Mouse (Mus musculus): ENCODE results near the gene Ces2e. TPM values are rescaled to one million over a fixed set of nuclear protein-coding genes. Genes with fewer than 3 reads are reported as not detected.

Ces2e gene
- polyA plus RNA-seq, 1 experiment: 0.08 TPM

DNA sequence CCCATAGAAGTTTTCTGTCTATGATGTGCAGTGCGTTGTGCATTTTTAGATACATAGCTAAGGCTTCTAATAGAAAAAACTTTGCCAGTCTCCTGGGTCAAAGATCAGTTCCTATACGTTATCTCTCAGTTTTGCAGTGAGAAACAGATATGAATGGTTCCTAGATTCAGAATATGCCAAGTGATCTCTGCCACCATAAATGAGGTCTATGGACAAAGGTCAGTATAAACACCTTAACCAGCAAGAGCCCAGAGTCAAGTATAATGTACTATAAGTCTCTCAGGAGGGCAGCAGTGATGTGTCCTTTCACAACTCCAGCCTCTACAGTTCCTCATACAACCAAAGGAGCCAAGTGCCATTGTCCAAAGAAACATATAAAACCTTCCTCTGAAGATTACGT, 1.2 kb downstream of the Ces2e start:
- no peak for TF ChIP-seq CEBPB (IDR thresholded peaks at IDR 0.05; ENCODE audit: low read depth)
- TF ChIP-seq FOSL1 (IDR thresholded peaks at IDR 0.05; ENCODE audit: insufficient read depth, low read length, poor library complexity, severe bottlenecking): no peak
- Histone ChIP-seq H3K36me3 (ENCODE audit: control insufficient read depth, insufficient read depth) (no peaks in the 10 kb centered on the region), H3K79me3 (ENCODE audit: low read depth) (no peaks in the 10 kb centered on the region), H3ac (ENCODE audit: control insufficient read depth, insufficient read length, low read depth) (no peak overlapping the region), H3K4me3 (ENCODE audit: insufficient read depth, poor library complexity, severe bottlenecking) (no peak overlapping the region), H3K79me2 (ENCODE audit: control insufficient read depth, insufficient read depth) (no peaks in the 10 kb centered on the region), H3K27me3 (ENCODE audit: control insufficient read depth, insufficient read depth, insufficient read length) (no peaks in the 10 kb centered on the region)

DNA sequence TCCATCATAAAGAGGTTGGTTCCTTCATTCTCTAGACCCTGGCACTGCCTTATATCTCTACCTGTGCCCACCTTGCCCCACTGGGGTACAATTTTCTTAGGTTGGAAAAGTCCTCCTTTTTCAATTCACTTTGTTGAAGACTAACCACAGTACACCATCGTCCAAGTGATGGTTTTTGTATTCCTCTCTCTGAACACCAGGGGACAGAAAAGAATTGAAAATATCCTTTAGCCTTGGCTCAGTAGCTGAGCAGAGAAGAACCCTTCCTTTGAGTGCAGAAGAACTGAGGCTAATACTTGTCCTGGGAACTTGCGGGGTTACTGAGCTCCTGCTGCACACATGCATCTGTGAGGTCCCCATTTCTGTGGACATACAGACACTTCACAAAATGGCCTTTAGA, 18.6 kb downstream of the Ces2e start:
- Histone ChIP-seq H3K79me2 (ENCODE audit: control insufficient read depth, insufficient read depth) (no peaks in the 10 kb centered on the region), H3K79me3 (ENCODE audit: low read depth) (no peaks in the 10 kb centered on the region), H3K27me3 (ENCODE audit: control insufficient read depth, insufficient read depth, insufficient read length) (no peaks in the 10 kb centered on the region), H3K4me3 (ENCODE audit: insufficient read depth, poor library complexity, severe bottlenecking) (no peak overlapping the region), H3K36me3 (ENCODE audit: control insufficient read depth, insufficient read depth) (no peaks in the 10 kb centered on the region), H3ac (ENCODE audit: control insufficient read depth, insufficient read length, low read depth) (no peak overlapping the region)
- TF ChIP-seq FOSL1 (IDR thresholded peaks at IDR 0.05; ENCODE audit: insufficient read depth, low read length, poor library complexity, severe bottlenecking) (no peak), CEBPB (IDR thresholded peaks at IDR 0.05; ENCODE audit: low read depth) (no peak), MYOG (IDR thresholded peaks at IDR 0.05; ENCODE audit: control insufficient read depth, extremely low read depth, insufficient read length) (no peak), MAX (IDR thresholded peaks at IDR 0.05) (no peak), MYOD1 (IDR thresholded peaks at IDR 0.05; ENCODE audit: control insufficient read depth, insufficient read length, low read depth) (no peak), USF1 (IDR thresholded peaks at IDR 0.05; ENCODE audit: low read depth) (no peak), CTCF (IDR thresholded peaks at IDR 0.05; ENCODE audit: control insufficient read depth, insufficient read depth, insufficient read length) (no peak)

DNA sequence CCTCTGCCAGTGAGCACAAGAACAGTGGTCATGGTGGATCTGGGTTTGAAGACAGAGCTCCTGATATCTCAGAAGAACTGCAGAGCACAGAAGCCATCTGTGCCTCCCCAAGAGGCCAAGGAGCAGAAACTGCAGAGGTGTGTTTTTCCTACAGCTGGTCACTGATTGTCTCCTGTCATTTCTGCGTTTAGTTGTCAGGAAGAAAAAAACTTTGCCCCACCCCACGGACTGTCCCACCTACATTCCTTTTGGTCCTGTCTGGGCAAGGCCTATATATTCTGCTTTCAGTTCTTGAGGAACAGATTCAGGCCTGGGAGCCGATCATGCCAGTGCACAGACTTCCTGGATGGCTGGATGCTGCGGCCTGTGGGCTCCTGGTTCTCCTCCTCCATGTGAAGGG, 21.0 kb downstream of the Ces2e start, which contains the start of gene Ces2f:
Gene Ces2f (plus strand): TSS at position 301 of the 400 bp plus-strand sequence.
- Histone ChIP-seq H3ac (ENCODE audit: control insufficient read depth, insufficient read length, low read depth) (no peak within 1 kb of the TSS), H3K79me2 (ENCODE audit: control insufficient read depth, insufficient read depth) (no peaks in the 10 kb centered on the region)
- TF ChIP-seq FOSL1 (IDR thresholded peaks at IDR 0.05; ENCODE audit: insufficient read depth, low read length, poor library complexity, severe bottlenecking) (no peak), MAX (IDR thresholded peaks at IDR 0.05) (no peak), USF1 (IDR thresholded peaks at IDR 0.05; ENCODE audit: low read depth) (no peak), CEBPB (IDR thresholded peaks at IDR 0.05; ENCODE audit: low read depth) (no peak), MYOG (IDR thresholded peaks at IDR 0.05; ENCODE audit: control insufficient read depth, extremely low read depth, insufficient read length) (no peak), MYOD1 (IDR thresholded peaks at IDR 0.05; ENCODE audit: control insufficient read depth, insufficient read length, low read depth) (no peak), CTCF (IDR thresholded peaks at IDR 0.05; ENCODE audit: control insufficient read depth, insufficient read depth, insufficient read length) (no peak)

GRCm38 (mm10) chr8:104949031-104949430, 23.0 kb downstream of the Ces2e start:
- Histone ChIP-seq H3K79me2 (ENCODE audit: control insufficient read depth, insufficient read depth) (no peaks in the 10 kb centered on the region), H3K27me3 (ENCODE audit: control insufficient read depth, insufficient read depth, insufficient read length) (no peaks in the 10 kb centered on the region), H3K79me3 (ENCODE audit: low read depth) (no peaks in the 10 kb centered on the region), H3ac (ENCODE audit: control insufficient read depth, insufficient read length, low read depth) (no peak overlapping the region), H3K36me3 (ENCODE audit: control insufficient read depth, insufficient read depth) (no peaks in the 10 kb centered on the region), H3K4me3 (ENCODE audit: insufficient read depth, poor library complexity, severe bottlenecking) (no peak overlapping the region)
- TF ChIP-seq MYOD1 (IDR thresholded peaks at IDR 0.05; ENCODE audit: control insufficient read depth, insufficient read length, low read depth) (no peak), FOSL1 (IDR thresholded peaks at IDR 0.05; ENCODE audit: insufficient read depth, low read length, poor library complexity, severe bottlenecking) (no peak), CTCF (IDR thresholded peaks at IDR 0.05; ENCODE audit: control insufficient read depth, insufficient read depth, insufficient read length) (no peak), CEBPB (IDR thresholded peaks at IDR 0.05; ENCODE audit: low read depth) (no peak), MAX (IDR thresholded peaks at IDR 0.05) (no peak), USF1 (IDR thresholded peaks at IDR 0.05; ENCODE audit: low read depth) (no peak), MYOG (IDR thresholded peaks at IDR 0.05; ENCODE audit: control insufficient read depth, extremely low read depth, insufficient read length) (no peak)

More for the DNA sequence above, 21.0 kb downstream of the Ces2e start, which contains the start of gene Ces2f:
- Histone ChIP-seq H3K27me3 (ENCODE audit: control insufficient read depth, insufficient read depth, insufficient read length) (no peaks in the 10 kb centered on the region), H3K36me3 (ENCODE audit: control insufficient read depth, insufficient read depth) (no peaks in the 10 kb centered on the region), H3K4me3 (ENCODE audit: insufficient read depth, poor library complexity, severe bottlenecking) (no peak within 1 kb of the TSS), H3K79me3 (ENCODE audit: low read depth) (no peaks in the 10 kb centered on the region)

DNA sequence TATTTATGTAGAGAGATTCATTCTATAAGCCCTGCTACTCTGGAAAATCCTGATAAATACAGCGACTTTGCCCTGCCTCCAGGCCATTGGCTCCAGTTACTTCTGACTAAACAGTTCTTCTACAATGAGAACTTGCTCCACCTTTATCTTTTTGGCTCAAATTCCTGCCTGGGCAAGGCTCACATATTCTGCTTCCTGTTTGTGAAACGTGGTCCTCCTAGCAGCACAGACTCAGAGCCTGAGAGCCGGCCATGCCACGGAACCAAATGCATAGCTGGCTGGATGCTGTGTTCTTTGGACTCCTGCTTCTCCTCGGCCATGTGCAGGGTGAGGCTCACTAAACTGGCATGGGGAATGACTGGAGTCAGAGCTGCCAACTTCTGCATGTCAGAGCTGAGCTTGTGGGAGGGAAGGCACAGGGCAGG, 35.5 kb downstream of the Ces2e start, which contains the start of gene Ces2g:
Gene Ces2g (plus strand): TSS at position 182 of the 425 bp plus-strand sequence.
- H3K4me3 ChIP-seq (ENCODE audit: insufficient read depth, poor library complexity, severe bottlenecking): no peak within 1 kb of the TSS
- H3K79me3 ChIP-seq (ENCODE audit: low read depth): no peaks in the 10 kb centered on the region
- H3K36me3 ChIP-seq (ENCODE audit: control insufficient read depth, insufficient read depth): no peaks in the 10 kb centered on the region
- no peaks in the 10 kb centered on the region for H3K79me2 ChIP-seq (ENCODE audit: control insufficient read depth, insufficient read depth)
- H3ac ChIP-seq (ENCODE audit: control insufficient read depth, insufficient read length, low read depth): no peak within 1 kb of the TSS
- TF ChIP-seq MYOD1 (IDR thresholded peaks at IDR 0.05; ENCODE audit: control insufficient read depth, insufficient read length, low read depth) (no peak), USF1 (IDR thresholded peaks at IDR 0.05; ENCODE audit: low read depth) (no peak), CEBPB (IDR thresholded peaks at IDR 0.05; ENCODE audit: low read depth) (no peak), CTCF (IDR thresholded peaks at IDR 0.05; ENCODE audit: control insufficient read depth, insufficient read depth, insufficient read length) (no peak), MAX (IDR thresholded peaks at IDR 0.05) (no peak), MYOG (IDR thresholded peaks at IDR 0.05; ENCODE audit: control insufficient read depth, extremely low read depth, insufficient read length) (no peak), FOSL1 (IDR thresholded peaks at IDR 0.05; ENCODE audit: insufficient read depth, low read length, poor library complexity, severe bottlenecking) (no peak)
- H3K27me3 ChIP-seq (ENCODE audit: control insufficient read depth, insufficient read depth, insufficient read length): no peaks in the 10 kb centered on the region
